Mouse (Mus musculus) inflammation-experienced regulatory T-cells, adult 6 months (primary cell): ENCODE results near the gene Hs3st1. TPM values are rescaled to one million over a fixed set of nuclear protein-coding genes. Genes with fewer than 3 reads are reported as not detected.

ENCODE experiments used
- ATAC-seq: one replicate; pipeline ENCODE4 v1.8.0; 2017
- polyA plus RNA-seq, 3 experiments: library from polyadenylated mRNA; unstranded; fragments of 100-300 nt; shearing (Covaris generic); gene quantifications; one replicate each; pipeline ENCODE4 v1.2.1; 2017

The Hs3st1 gene
- polyA plus RNA-seq, 3 experiments from 2014 or later: not detected

DNA sequence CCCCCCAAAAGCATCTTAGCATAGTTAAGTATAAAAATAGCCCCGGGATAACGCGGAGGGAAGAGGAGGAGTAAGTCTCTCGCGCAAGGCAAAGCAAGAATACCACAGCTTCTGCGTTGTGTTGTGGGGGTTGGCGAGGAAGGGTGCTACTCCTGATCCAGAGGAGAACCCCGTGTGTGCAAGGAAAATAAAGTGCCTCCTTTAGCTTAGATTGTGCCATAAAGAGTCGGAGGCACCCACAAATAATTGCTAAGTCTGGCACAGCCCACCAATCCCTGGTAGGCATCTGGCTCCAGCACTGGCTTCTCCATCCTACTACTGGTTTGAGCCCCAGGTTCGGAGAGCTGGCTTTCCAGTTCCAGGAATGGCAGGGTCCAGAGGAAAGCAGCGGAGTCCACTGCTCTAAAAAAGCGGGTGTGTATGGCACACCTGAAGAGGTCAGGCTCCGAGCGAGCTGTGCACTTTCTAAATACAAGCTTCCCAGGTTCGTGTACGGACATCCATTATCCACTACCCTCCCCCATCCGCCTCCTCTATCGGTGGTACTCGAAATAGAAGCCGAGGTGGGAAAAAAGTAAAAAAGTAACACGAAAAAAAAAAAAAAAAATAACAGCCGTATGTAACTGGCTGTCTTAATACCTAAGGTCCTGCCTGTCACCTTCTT lies 111.9 kb downstream of the Hs3st1 start:
- ATAC-seq: no peak

DNA sequence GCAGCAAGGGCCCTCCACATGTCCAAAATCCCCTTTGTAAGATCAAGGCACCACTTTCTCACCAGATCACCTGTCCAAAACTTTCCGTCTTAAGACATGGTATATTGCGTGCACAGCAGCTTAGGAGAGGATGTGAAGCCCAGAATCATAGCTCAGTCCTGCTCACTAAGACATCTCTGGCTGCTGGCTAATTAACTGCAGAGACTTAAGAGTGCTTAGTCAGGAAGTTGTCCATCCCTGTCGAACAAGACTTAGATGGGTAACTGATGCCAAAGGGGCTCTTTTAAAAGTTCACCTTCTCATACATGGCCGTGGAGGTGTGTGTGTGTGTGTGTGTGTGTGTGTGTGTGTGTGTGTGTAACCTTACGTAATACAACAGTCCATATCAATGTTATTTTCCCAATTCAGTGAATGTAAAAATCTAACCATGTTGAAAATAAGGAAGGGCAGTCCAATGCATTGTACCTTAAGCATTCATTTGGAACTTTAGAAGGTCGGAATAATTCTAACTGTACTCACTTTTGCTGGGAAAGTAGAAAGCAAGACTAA lies 113.0 kb downstream of the Hs3st1 start:
- no peak for ATAC-seq

DNA sequence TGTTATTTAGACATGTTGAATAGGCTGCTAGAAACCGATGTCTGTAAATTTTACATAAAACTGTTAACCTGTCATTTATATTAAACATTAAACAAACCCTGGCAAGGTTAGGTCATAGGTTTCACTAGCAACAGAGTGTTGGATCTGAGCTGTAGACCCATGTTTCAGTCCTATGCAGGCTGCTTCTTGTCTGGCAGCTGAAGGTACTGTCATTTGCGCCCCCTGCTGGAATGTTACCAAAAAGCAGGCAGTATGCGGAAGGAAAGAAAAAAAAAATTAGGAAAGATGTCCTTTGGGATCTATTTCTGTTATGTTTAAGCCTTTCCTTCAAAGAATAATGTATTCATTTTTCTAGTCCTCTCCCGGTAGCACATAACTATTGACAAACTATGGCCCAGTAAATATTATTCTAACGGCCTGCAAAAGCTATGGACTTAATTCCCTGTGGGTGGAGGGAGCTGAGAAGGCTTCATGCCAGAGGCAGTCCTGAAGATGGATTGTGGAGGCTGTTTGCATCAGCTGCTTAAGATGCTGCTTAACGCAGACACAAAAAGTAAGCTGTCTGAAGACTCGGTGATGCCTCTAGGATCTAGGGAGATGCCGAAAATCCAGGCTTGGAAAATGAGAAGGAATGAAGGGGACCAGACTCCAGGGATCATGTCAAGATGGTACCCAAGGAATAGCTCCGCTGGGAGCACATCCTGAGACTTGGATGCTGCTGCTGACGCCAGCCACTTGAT lies 115.7 kb downstream of the Hs3st1 start:
- ATAC-seq: no peak

DNA sequence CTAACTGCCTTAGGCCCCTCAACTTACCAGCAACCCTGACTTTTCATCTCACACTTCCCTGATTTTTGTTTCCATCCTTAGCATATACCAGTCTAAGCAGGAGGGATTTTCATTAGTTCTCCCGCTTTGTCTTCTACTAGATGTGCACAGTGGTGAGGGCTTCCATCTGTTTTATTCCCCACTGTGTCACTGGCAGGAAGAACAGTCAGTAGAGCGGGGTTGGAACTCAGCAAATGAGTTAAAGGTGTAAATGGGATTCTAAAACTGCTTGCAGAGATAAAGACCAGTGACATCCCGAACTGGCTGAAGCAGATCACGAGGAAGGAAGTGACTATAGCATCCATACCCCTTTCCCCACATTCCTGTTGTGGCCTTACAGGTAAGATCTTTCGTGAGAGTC lies 116.3 kb downstream of the Hs3st1 start:
- no peak for ATAC-seq

DNA sequence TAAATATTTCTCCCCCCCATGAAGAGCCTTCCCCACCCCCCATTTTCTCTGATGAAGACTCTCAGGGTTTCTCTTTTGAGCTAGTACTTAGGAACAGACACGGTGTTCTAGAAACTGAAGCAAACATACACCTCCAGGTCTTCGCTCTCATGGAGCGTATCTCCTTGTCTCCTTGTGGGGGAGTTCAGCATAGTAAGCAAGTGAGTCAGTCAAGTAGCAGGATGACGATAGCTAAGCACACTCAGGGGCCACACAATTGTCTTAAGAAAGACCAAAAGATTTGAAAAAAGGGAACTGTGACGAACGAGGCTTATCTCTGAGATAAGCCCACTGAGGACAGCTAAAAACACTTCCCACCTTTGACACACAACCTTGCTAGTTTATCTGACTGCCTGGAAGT lies 117.4 kb downstream of the Hs3st1 start:
- ATAC-seq: no peak

DNA sequence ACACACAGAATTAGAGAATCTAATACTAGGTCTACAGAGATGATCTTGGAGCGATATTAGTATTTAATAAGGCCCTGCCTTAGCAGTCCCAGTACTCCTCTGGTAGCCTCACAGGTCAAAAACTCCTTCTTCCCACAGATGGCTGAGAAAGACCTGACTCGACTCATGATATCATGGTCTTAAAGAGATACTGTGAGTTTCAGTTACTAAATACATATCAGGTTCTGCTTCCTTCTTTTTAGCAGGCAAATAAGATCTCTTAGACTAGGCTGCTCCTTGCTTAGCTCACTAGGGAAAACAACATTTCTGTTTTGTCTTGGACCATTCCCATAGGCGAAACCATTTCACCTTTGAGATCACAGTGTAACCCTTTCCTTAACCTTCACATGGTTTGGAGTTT lies 119.2 kb downstream of the Hs3st1 start:
- no peak for ATAC-seq

DNA sequence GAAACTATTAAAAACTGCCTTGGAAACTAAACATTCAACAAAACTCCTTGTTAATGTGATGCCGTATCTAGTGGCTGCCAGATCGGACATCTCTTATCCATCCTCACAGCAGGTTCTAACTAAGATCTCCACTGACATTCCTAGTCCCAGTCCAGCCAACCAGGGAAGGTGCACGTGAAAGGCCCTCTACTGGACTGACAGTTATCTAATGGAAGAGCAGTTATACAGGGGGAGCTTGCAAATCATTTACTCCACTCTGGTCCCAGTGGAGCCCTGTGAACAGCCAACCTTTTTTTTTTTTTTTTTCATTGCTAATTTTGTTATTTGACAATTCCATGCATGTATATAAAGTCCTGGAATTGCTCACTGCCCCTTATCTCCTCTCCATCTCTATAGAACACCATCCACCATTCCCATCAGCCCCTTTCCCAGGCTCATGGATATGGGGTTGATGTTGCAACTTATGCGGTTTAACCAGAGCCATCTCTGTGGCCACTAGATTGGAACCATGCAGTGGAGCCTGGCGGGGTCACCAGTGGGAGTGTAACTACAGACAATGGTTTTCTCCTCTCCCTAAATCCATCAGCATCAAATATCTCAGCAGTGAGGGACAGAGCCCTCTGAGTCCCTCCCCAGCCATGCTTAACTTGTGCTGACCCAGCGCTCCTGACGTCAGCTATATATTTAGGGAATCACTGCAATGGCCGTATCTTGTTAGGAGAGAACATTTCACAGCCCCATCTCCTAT lies 120.8 kb downstream of the Hs3st1 start:
- ATAC-seq: no peak

DNA sequence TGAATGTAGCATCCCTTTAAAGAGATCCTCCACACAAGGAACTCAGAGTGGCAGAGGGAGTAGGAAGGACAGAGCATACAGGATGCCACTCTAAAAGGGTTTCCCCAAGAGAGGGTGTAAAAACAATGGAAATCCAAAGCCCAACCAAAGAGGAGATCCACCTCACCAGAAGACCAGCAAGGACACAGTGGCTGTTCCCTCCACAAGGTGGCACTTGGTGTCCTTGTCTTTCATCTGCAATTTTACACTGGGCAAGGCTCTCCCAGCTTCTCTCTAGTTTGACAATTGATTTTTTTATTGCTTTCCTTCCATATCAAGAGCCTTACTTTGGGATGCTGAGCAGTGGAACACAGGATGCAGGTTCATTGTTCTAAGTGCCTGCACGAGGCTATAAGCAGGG lies 122.1 kb downstream of the Hs3st1 start:
- no peak for ATAC-seq

DNA sequence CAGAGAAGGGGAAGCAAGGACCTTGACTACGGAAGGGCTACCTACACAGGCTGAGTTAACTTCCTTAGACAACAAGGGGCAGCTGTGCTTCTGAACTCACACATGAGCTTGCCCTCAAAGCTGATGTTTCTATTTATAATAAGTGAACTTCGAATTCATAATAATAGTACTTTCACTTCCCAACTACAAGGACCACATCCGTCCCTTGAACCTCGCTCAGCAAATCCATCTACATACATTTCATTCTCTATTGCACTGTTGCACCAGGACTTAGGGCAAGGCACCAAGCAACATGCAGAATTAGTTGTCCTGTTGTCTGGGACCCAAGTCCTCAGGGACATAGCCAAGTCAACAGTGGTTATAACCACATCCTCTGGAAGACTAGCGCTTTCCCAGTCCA lies 124.4 kb downstream of the Hs3st1 start:
- ATAC-seq: no peak

DNA sequence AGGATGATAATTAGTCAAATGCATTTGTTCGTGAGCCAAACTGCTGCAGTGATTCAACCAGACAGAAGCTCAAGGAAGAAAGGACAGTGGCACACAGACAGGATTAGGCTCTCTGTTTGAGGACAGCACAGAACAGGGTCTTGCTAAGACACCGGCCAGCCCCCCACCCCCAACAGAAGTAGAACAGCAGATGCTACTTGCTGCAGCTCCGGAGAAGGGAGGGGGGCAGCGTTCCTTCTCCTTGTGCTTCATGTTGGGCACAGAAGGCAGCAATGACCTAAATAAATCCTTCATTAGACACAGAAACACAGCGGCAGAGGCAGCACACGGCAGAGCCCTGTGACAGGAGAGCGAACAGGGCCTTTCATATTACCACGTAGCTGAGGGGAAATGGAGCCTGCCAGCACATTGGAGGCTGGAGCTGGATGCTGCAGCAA lies 130.2 kb downstream of the Hs3st1 start:
- ATAC-seq: no peak

DNA sequence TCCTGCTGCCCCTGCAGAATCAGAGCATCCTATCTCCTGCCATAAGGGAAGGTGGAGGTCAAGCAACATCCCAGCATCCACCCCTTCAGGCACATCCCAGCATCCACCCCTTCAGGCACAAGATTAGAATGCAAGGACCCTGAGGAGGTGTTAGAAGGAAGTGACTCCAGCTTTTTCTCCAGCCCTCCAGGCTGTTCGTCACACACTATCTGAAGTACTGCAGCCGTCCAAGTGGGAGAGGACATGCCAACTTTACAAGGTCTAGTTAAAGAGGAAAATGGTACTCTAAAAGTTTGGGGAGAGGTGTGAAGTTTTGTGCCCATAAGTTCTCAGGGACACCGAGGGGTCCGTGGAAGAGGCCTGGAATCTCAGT lies 131.1 kb downstream of the Hs3st1 start:
- ATAC-seq: no peak

DNA sequence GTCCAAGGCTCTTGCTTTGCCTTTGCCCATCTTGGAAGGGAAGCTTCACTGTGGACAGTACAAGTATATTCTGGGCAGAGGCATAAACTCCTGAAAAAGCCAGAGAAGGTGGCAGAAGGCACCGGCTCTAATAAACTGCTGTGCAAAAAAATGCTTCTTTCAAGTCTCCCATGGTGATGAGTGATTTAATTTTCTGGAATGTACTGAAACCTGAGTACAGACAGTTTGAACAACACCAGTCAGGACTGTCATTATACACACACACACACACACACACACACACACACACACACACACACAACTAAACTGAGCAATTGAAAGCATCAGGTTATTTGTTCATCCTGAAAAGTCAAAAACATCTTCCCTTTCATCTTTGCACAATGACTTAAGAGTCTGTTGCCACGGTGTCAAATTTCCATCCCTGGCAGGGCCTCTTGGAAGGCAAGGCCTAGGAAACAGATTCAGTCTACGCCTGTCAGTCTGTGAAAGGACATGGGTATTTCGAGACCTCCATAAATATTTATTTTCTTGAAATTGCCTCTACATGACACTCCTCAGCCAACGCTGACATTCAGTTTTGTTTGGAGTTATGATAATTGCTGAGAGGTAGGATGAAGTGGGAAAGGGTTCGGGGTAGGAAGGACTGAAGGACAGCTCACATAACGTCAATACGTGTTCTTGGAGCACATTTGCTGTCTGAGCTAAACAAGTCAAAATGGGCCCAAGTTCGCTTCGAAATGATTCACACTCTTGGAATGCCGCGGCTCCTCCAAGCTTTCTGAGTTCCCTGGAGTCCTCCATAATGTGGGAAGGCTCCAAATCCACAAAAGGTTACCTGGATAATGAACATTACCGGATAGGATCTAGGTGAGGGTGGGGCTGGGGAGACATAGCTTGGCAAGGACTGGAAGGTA lies 131.7 kb downstream of the Hs3st1 start:
- ATAC-seq: no peak

DNA sequence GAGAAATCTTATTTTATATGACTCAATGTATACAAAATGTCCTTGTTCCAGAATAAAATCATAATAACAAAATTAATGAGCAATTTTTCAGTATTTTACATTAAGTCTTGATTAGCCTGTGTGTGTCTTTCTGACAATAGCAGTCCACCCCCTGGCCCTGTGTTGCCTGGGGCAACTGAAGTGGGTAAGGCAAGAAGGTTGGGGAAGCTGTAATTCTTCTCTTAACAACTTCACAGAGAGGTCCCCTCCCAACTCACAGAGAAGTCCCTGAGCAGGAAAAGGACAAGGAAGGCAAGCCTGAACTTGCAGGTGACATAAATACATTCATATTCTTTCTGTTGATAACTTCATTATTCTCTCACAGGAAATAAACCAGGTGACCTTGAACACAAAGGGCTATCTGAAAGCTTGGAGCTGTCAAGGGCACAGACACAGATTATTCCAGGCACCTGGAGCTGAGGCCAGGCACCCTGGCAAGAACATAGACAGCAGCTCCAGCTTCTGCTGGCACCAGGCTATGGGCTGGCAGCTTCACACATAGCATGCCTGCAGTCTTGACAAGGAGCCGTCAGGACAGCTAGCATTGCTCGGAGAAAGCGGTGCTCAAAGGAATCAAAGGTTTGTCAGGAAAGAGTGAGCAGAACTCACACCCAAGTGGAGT lies 134.9 kb downstream of the Hs3st1 start:
- no peak for ATAC-seq

DNA sequence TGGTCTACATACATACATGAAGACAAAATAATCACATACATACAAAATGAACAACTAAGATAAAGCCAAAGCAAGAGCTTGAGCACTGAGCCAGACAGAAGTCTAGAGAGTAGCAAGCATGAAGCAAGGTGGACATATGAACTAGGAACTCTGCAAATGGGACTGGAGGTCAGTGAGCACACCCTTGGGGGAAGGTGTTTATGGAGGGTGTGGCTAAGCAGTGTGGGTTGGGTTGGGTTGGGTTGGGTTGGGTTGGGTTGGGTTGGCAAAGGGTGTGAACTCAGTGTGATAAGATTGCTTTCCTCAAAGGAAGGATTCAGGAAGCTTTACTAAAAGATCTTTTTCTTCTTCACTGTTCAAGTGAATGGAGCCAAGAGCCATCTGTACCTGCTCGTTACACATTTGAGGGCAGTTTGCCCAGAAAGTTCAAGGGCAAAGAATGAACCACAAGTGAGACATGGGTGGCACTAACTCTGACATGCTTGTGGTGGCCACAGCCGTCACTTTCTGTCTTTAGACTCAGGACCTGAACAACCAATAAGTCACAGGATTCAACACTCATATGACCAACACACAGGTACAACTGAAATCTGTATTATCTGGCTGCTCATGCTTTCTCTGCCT lies 137.8 kb downstream of the Hs3st1 start:
- no peak for ATAC-seq

DNA sequence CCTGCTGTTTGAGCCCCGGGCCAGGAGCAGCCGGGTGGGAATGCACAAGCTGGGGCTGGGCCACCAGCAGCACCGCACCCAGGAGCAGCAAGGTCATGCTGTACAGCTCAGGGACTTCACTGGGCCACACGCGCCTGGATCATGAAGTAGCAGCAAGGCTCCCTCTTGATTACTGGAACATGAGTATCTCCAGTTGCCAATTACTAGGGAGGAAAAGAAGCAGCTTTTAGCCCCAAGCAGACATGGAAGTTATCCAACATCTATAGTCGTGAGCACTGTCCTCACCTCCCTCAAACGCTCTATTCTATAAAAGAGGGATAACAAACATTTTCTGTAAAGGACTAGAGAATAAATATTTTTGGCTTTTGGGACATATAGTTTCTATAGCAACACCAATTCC lies 140.1 kb downstream of the Hs3st1 start:
- no peak for ATAC-seq

DNA sequence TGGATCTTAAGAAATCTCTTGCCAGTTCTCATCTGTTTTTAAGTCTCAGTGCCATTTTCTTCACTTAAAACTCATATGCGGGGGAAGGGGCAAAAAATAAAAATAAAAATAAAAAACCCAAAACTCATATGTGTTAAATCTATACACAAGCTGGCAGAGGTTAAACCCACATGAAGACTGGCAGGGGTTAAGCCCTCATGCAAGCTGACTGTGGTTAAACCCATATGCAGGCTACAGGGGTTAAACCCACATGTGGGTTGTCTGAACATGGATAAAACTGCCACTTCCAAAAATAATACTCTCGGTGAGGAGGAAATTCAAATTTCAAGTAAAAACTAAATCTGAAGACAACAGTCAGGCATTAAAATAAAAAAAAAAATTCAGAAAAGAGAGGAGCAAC lies 141.7 kb downstream of the Hs3st1 start:
- no peak for ATAC-seq

DNA sequence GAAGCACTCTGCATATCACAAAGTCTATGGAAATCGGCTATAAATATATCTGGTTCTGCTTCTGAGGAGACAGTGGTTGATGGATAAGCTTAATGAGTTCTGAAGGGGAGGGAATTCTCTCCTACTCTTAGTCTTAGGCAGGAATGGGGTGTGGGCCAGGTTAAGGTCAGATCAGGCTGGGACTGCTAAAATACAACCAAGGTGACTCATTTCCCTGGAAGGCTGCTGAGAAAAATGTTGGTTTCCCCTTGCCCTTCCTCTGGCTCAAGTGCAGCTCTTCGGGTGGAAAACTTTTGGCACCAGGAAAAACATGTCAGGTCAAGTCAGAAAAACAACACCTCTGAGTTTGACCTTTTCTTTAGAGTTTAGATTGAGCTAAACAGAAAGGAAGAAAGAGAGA lies 143.0 kb downstream of the Hs3st1 start:
- ATAC-seq: no peak

DNA sequence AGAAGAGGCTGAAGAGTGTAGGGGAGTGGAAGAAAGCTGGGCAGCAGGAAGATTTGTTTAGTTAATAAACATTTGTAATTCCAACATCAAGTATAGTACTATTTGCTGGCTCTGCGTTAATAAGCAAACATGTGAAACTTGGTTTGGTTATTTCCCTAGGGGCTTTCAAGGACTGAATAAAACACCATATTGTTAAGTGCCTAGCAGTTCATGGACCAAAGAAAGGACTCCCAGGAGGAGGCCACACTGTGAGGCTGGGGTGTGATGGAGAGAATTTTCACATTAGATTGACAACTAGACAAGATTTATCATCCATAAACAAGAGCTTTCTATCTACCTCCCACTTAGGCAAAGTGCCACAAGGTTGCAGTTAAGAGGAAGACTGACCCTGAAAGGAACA lies 147.0 kb downstream of the Hs3st1 start:
- ATAC-seq: no peak

DNA sequence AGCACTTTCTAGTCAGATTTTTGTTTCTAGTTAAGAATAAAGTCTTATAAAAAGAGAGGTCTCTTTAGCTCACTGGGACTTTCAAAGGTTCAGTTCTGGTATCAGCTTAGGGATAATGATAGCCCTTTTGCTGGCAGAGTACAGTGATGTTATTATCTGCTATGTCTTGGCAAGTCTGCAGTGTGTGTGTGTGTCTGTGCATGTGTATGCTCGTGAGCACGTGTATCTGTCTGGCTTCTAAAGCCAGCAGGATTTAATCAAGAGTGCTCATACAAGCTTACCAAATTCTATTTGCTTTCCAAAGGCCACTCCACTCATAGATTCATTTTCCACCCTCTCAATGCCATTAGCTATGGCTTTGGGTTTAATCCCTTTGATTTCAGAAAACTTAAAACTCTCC lies 160.5 kb downstream of the Hs3st1 start:
- ATAC-seq: no peak
